Mouse (Mus musculus) intestine, embryonic 15.5 days (tissue): Measurements from ENCODE around the gene Tgm2. TPM values are rescaled to one million over a fixed set of nuclear protein-coding genes. Genes with fewer than 3 reads are reported as not detected.

Experiments
- ATAC-seq: fragments of 200-750 bp; cut with Nextera tagmentation; 2 replicates; pipeline ENCODE4 v1.8.0; 2017; ENCODE audit warnings: moderate TSS enrichment, moderate library complexity
- H3K27ac ChIP-seq: fragments of 300-500 bp; sonication (generic); 2 replicates; pipeline ENCODE4 v1.5.1; 2015; ENCODE audit warnings: mild to moderate bottlenecking, inconsistent platforms
- H3K27me3 ChIP-seq: fragments of 300-500 bp; sonication (generic); replicated peaks from 2 replicates; pipeline ENCODE4 v1.6.1; 2015; ENCODE audit warnings: inconsistent platforms
- H3K36me3 ChIP-seq: fragments of 300-500 bp; sonication (generic); 2 replicates; pipeline ENCODE4 v1.6.1; 2015; ENCODE audit warnings: inconsistent platforms
- H3K4me1 ChIP-seq: fragments of 300-500 bp; sonication (generic); replicated peaks from 2 replicates; pipeline ENCODE4 v1.6.1; 2015; ENCODE audit warnings: inconsistent platforms
- H3K4me2 ChIP-seq: fragments of 300-500 bp; sonication (generic); replicated peaks from 2 replicates; pipeline ENCODE4 v1.6.1; 2015; ENCODE audit warnings: mild to moderate bottlenecking, inconsistent platforms
- H3K4me3 ChIP-seq: fragments of 300-500 bp; sonication (generic); replicated peaks from 2 replicates; pipeline ENCODE4 v1.5.1; 2015; ENCODE audit warnings: inconsistent platforms
- H3K9ac ChIP-seq: fragments of 300-500 bp; sonication (generic); 2 replicates; pipeline ENCODE4 v1.6.1; 2015; ENCODE audit warnings: inconsistent platforms
- H3K9me3 ChIP-seq: fragments of 300-500 bp; sonication (generic); 2 replicates; pipeline ENCODE4 v1.6.1; 2016; ENCODE audit warnings: inconsistent platforms
- WGBS: fragments of 180-500 bp; shearing (Covaris S2); methylation state at CpG from one replicate; pipeline ENCODE4 v1.1.7; 2015; 5-methylcytosine and 5-hydroxymethylcytosine counted together
- polyA plus RNA-seq: library from polyadenylated mRNA; unstranded; fragments of >200 nt; fragmentation: Nextera tagmentation; extraction: Ambion mirVana; gene quantifications from 2 replicates; pipeline ENCODE4 v1.2.1, GENCODE M21; 2015

Tgm2 gene
- polyA plus RNA-seq, 1 experiment from 2014 or later: 83.4 TPM

GRCm38 (mm10) chr2:158178139-158178538 lies 31.9 kb upstream of the Tgm2 start:
- peaks cover 28% of the 10 kb centered on the region for H3K4me1 ChIP-seq
- no peaks in the 10 kb centered on the region for H3K36me3 ChIP-seq
- peak overlapping the region; percentile 80 for H3K27ac ChIP-seq
- no peak overlapping the region for H3K4me3 ChIP-seq
- whole genome bisulfite sequencing: 59% methylated on average over 4 of the region's 4 CpGs
- peak; percentile 54 for ATAC-seq
- H3K9me3 ChIP-seq: no peaks in the 10 kb centered on the region
- H3K27me3 ChIP-seq: no peaks in the 10 kb centered on the region
- no peak overlapping the region for H3K9ac ChIP-seq
- no peak overlapping the region for H3K4me2 ChIP-seq

- Histone ChIP-seq H3K36me3 (no peaks in the 10 kb centered on the region), H3K27me3 (no peaks in the 10 kb centered on the region), H3K9me3 (no peaks in the 10 kb centered on the region), H3K4me3 (no peak overlapping the region), H3K27ac (peak overlapping the region; percentile 80), H3K4me2 (no peak overlapping the region), H3K4me1 (peaks cover 28% of the 10 kb centered on the region), H3K9ac (no peak overlapping the region)
- 87% methylated on average over 3 of the region's 3 CpGs for WGBS
- no peak for ATAC-seq
Observed at GRCm38 (mm10) chr2:158177574-158177973, 31.3 kb upstream of the Tgm2 start.

- no peak overlapping the region for H3K9ac ChIP-seq
- WGBS: 88% methylated on average over 9 of the region's 9 CpGs
- no peak for ATAC-seq
Observed at GRCm38 (mm10) chr2:158176763-158177162, 30.5 kb upstream of the Tgm2 start.

GRCm38 (mm10) chr2:158175433-158175832 lies 29.2 kb upstream of the Tgm2 start:
- H3K4me1 ChIP-seq: peaks cover 25% of the 10 kb centered on the region
- H3K9ac ChIP-seq: no peak overlapping the region
- H3K36me3 ChIP-seq: no peaks in the 10 kb centered on the region
- H3K4me2 ChIP-seq: no peak overlapping the region
- H3K4me3 ChIP-seq: no peak overlapping the region
- no peak overlapping the region for H3K27ac ChIP-seq
- H3K9me3 ChIP-seq: no peaks in the 10 kb centered on the region
- no peaks in the 10 kb centered on the region for H3K27me3 ChIP-seq
- WGBS: 52% methylated on average over 3 of the region's 3 CpGs
- ATAC-seq: no peak

More at GRCm38 (mm10) chr2:158176763-158177162, 30.5 kb upstream of the Tgm2 start:
- H3K9me3 ChIP-seq: no peaks in the 10 kb centered on the region
- H3K4me1 ChIP-seq: peaks cover 28% of the 10 kb centered on the region
- no peaks in the 10 kb centered on the region for H3K27me3 ChIP-seq
- no peak overlapping the region for H3K4me3 ChIP-seq
- no peaks in the 10 kb centered on the region for H3K36me3 ChIP-seq
- no peak overlapping the region for H3K4me2 ChIP-seq
- no peak overlapping the region for H3K27ac ChIP-seq

GRCm38 (mm10) chr2:158174958-158175357 lies 28.7 kb upstream of the Tgm2 start:
- H3K27ac ChIP-seq: no peak overlapping the region
- H3K4me2 ChIP-seq: no peak overlapping the region
- H3K4me1 ChIP-seq: peaks cover 23% of the 10 kb centered on the region
- WGBS: 85% methylated on average over 15 of the region's 15 CpGs
- no peak overlapping the region for H3K4me3 ChIP-seq
- no peaks in the 10 kb centered on the region for H3K36me3 ChIP-seq
- ATAC-seq: no peak
- no peaks in the 10 kb centered on the region for H3K9me3 ChIP-seq
- H3K9ac ChIP-seq: no peak overlapping the region
- no peaks in the 10 kb centered on the region for H3K27me3 ChIP-seq

GRCm38 (mm10) chr2:158174438-158174837 lies 28.2 kb upstream of the Tgm2 start:
- H3K4me1 ChIP-seq: peaks cover 17% of the 10 kb centered on the region
- WGBS: 70% methylated on average over 5 of the region's 5 CpGs
- ATAC-seq: no peak
- no peak overlapping the region for H3K9ac ChIP-seq
- no peak overlapping the region for H3K4me2 ChIP-seq
- H3K27ac ChIP-seq: no peak overlapping the region
- no peaks in the 10 kb centered on the region for H3K9me3 ChIP-seq
- H3K4me3 ChIP-seq: no peak overlapping the region
- no peaks in the 10 kb centered on the region for H3K27me3 ChIP-seq
- H3K36me3 ChIP-seq: no peaks in the 10 kb centered on the region

GRCm38 (mm10) chr2:158170394-158170793 lies 24.2 kb upstream of the Tgm2 start:
- Histone ChIP-seq H3K4me3 (no peak overlapping the region), H3K4me1 (peaks cover 10% of the 10 kb centered on the region), H3K4me2 (no peak overlapping the region), H3K27ac (no peak overlapping the region), H3K36me3 (no peaks in the 10 kb centered on the region), H3K27me3 (no peaks in the 10 kb centered on the region), H3K9me3 (no peaks in the 10 kb centered on the region), H3K9ac (no peak overlapping the region)
- WGBS: 74% methylated on average over 2 of the region's 2 CpGs
- no peak for ATAC-seq

GRCm38 (mm10) chr2:158169771-158170170 lies 23.5 kb upstream of the Tgm2 start:
- Histone ChIP-seq H3K27me3 (no peaks in the 10 kb centered on the region), H3K4me1 (peaks cover 10% of the 10 kb centered on the region), H3K9me3 (no peaks in the 10 kb centered on the region), H3K27ac (no peak overlapping the region), H3K9ac (no peak overlapping the region), H3K4me2 (no peak overlapping the region), H3K4me3 (no peak overlapping the region), H3K36me3 (no peaks in the 10 kb centered on the region)
- 85% methylated on average over 7 of the region's 7 CpGs for WGBS
- ATAC-seq: no peak

GRCm38 (mm10) chr2:158169351-158169750 lies 23.1 kb upstream of the Tgm2 start:
- 77% methylated on average over 6 of the region's 6 CpGs for WGBS
- no peaks in the 10 kb centered on the region for H3K27me3 ChIP-seq
- H3K4me1 ChIP-seq: peaks cover 10% of the 10 kb centered on the region
- H3K36me3 ChIP-seq: no peaks in the 10 kb centered on the region
- H3K9ac ChIP-seq: no peak overlapping the region
- no peaks in the 10 kb centered on the region for H3K9me3 ChIP-seq
- ATAC-seq: no peak
- no peak overlapping the region for H3K27ac ChIP-seq
- H3K4me2 ChIP-seq: no peak overlapping the region
- no peak overlapping the region for H3K4me3 ChIP-seq

- 55% methylated on average over 8 of the region's 8 CpGs for WGBS
- no peak overlapping the region for H3K9ac ChIP-seq
- ATAC-seq: peak; percentile 32
- no peaks in the 10 kb centered on the region for H3K9me3 ChIP-seq
- peaks cover 10% of the 10 kb centered on the region for H3K4me1 ChIP-seq
- H3K27me3 ChIP-seq: no peaks in the 10 kb centered on the region
- no peak overlapping the region for H3K4me3 ChIP-seq
- H3K27ac ChIP-seq: no peak overlapping the region
- no peak overlapping the region for H3K4me2 ChIP-seq
- H3K36me3 ChIP-seq: no peaks in the 10 kb centered on the region
Observed at GRCm38 (mm10) chr2:158168741-158169211, 22.5 kb upstream of the Tgm2 start.

GRCm38 (mm10) chr2:158167496-158168205 lies 21.4 kb upstream of the Tgm2 start:
- H3K27me3 ChIP-seq: no peaks in the 10 kb centered on the region
- WGBS: 61% methylated on average over 9 of the region's 9 CpGs
- H3K4me3 ChIP-seq: no peak overlapping the region
- no peaks in the 10 kb centered on the region for H3K36me3 ChIP-seq
- ATAC-seq: no peak
- H3K9me3 ChIP-seq: no peaks in the 10 kb centered on the region
- peaks cover 10% of the 10 kb centered on the region for H3K4me1 ChIP-seq
- no peak overlapping the region for H3K9ac ChIP-seq
- no peak overlapping the region for H3K4me2 ChIP-seq
- no peak overlapping the region for H3K27ac ChIP-seq

GRCm38 (mm10) chr2:158166628-158167027 lies 20.4 kb upstream of the Tgm2 start:
- no peaks in the 10 kb centered on the region for H3K27me3 ChIP-seq
- H3K36me3 ChIP-seq: no peaks in the 10 kb centered on the region
- H3K9me3 ChIP-seq: no peaks in the 10 kb centered on the region
- H3K4me1 ChIP-seq: peaks cover 15% of the 10 kb centered on the region
- no peak overlapping the region for H3K4me2 ChIP-seq
- H3K4me3 ChIP-seq: no peak overlapping the region
- H3K27ac ChIP-seq: no peak overlapping the region
- no peak overlapping the region for H3K9ac ChIP-seq
- WGBS: 77% methylated on average over 7 of the region's 7 CpGs
- ATAC-seq: no peak; the same call in 1 of the 2 replicates

- 84% methylated on average over 4 of the region's 4 CpGs for whole genome bisulfite sequencing
- Histone ChIP-seq H3K4me2 (no peak overlapping the region), H3K4me3 (no peak overlapping the region), H3K27me3 (no peaks in the 10 kb centered on the region), H3K4me1 (peaks cover 22% of the 10 kb centered on the region), H3K27ac (no peak overlapping the region), H3K9ac (no peak overlapping the region), H3K9me3 (no peaks in the 10 kb centered on the region), H3K36me3 (no peaks in the 10 kb centered on the region)
- no peak for ATAC-seq
Observed at GRCm38 (mm10) chr2:158165776-158166175, 19.5 kb upstream of the Tgm2 start.
